Mouse (Mus musculus) lung, postnatal 4 days (tissue): ENCODE results near the gene E130308A19Rik.

ENCODE experiments used
- DNase-seq, 2 experiments: peaks; one replicate each; pipeline ENCODE4 v3.0.0; 2021

Gene E130308A19Rik

DNA sequence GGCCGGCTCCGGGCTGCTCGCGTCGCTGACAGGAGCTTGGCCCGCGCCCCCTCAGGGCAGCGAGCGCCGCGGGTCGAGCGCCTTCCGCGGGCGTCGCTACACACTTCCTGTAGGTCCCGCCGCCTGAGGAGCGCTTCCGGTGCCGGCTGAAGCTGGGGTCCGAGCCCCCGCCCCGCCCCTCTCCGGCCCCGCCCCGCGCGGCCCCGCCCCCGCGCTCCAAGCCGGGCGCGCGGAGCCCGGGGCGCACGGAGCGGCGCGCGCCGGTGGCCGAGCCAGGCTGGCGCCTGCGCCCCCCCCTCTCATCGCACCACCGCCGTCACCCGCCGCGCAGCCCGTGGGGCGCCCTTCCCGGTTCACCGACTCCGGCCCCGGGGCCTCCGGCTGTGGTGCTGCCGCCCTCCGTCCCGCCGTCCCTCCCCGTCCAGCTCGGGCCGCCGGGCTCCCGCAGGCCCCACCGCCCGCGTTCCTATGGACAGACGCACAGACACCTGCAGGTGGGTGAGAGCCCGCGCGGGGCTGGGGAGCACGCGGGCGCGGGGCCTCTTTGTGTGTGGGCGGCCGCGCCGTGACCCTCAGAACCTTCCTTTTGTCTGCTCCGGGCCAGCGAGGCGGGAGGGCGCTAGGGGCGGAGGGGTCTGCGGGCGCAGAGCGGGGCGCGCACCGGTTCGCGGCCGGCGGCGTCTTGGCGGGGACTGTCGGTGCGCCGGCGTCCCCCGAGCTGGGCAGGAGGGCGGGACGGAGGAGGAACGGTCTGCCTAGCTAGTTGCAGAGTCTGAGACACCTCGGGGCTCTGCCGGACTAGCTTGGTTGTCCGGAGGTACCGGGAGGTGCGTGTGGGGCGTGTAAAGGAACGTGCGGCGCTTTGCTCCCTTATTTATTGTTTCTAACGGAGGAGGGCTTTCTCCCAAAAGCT, at the start of gene E130308A19Rik:
Gene E130308A19Rik, plus strand, starts transcription at position 214 of the 913 bp plus-strand sequence.
- peak; percentile 81 to 91 for DNase-seq

DNA sequence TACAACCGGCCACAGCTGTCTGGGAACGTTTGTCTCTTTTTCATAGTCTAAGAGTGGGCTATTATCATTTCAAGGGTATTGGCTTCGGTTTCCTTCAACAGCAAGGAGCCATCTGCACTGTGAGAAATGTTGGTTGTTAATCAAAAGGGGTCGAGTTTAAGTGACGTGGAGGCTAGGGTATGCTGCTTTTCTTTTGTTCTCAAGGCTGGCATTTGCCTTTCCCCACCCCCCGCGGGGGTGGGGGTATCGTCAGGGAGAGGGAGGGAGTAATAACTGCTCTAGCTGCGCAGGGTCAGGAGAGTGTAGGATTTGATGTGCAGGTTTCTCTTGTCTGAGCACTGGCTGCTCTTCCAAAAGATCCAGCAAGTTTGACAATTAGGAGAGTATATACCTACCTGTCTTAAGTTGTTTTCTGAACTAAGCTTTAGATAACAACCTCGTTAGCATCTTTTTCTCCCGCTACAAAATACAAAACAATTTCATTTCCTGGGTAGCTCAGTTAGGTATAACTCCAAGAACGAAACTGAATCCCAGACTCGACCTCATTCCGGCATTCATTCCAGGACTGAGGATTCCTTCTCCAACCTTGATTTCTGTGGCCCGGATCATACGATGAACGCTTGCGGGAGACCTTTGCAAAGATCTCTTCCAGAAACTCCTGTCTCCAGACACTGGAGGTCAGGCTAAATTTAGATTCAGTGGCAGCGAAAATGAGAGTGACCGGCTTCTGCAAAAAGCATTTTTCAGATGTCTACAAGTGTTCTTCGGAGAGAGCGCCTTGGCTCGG, 45.3 kb upstream of the E130308A19Rik start:
- peak; percentile 41 to 51 for DNase-seq

DNA sequence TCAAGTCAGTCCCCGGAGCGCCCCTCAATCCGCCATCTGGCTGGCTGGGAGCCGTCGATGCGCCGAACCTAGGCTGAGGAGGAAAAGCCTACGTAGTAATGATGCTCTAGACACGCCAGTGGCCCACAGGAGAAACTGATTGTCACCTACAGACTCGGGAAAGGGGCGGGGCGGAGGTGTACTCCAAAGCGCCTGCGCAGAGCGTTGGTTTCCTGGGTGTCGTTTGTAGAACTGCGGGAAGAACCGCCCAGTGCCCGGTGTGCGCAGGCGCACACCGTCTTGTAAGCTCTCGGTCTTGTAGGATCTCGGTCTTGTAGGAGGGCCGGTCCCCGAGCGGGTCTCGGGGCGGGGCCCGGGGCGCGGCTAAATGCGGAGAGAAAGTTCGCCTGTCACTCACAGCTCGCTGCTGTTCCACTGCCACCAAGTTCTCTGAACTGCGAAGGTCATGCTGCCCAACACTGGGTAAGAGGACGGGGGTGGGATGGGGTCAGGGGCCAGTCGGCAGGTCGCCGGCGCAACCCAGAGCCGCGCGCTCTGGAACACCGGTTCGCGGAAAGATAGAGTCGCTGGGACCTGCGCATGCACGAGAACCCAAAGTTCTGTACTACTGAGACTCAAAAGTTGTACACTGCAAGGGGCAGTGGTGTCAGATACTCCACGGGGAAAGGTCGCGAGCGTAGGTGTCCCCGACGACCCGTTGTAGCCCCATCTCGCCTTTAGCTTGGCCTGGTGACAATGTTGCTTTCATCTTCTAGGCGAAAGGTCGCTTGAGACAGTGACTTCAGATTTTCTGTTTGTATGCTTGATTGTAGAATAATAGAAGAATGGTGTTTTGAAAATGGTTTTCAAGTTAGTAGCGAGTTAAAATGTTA, 44.5 kb upstream of the E130308A19Rik start, which contains the start of gene Hsdl2:
Gene Hsdl2, plus strand, starts transcription at position 250 of the 872 bp plus-strand sequence.
- DNase-seq = peak; percentile 98 to 99

DNA sequence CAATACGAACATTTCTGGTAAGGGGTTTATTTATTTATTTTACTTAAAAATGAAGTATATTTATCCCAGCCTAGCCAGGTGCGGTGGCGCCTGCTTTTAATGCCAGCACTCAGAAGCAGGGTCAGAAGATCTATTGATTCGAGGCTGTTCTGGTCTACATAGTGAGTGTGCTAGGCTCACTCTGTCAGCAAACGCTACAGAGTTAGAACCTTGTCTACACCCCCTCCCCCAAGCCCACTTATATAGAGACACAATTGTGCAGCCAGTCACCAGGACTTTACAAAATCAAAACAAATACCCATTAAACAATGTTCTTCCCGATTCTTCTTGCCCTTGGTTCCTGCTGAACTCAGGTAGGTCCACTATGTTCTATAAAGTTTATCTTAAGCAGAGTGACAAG, 43.8 kb upstream of the E130308A19Rik start:
- DNase-seq = no peak

DNA sequence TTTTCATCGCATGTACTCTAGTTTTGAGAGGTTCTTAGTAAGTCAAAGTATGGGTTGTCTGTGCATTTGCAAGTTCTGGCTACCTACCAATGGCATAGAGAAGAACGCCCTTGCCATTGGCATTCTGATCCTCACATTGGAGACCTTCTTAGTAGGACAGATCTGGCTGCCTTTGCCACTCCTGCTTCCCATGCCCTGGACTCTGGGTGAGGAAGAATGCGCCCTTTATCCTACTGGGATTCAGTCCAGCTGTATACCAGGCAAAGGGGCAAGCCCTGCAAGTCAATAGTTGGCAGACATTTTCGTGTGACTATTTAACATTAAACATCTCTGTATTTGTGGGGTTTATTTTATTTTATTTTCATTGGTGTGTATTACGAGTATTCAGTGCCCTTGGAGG, 40.9 kb upstream of the E130308A19Rik start:
- DNase-seq = peak in 1 of 2 experiments; percentile 17

DNA sequence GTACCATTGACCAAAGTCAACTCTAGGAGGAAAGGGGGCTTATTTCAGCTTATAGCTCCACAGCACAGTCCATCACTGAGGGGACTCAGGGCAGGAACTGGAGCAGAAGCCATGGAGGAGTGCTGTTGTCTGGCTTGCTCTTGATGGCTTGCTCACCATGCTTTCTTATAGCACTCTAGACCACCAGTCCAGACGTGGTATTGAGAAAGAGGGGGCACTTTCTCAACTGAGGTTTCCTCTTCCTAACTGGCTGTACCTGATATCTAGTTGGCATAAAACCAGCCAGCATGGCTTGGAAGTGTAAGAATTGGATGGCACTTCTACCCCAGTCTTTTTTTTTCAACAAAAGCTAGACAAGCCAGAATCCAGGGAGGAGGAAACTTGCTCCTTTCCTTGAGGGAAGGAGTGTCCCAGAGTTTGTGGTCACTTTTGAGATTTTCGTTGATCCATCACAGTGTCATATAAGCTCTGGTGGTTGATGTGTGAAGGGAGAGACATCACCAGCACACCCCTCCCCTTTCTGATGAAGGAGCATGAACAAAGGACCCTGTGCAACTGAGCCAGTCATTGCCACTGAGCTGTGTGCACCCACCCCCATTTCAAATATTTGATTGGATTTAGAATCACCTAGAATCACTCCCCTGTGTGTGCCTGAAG, 38.7 kb upstream of the E130308A19Rik start:
- DNase-seq = no peak

DNA sequence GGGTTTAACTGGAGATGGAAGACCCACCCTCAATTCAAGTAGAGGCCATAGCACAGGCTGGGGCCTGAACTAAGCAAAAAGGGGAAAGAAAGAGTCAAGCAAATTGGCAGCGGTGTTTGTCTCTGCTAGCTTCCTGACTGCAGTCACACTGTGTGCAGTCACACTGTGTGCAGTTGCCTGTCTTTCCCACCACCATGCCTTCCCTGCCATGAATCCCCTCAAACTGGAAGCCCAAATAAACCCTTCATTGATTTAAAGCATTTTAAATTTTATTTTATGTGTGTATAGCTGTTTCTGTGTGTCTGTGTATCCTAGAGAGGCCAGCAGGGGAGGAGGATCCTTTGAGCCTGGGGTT, 38.2 kb upstream of the E130308A19Rik start:
- no peak for DNase-seq

DNA sequence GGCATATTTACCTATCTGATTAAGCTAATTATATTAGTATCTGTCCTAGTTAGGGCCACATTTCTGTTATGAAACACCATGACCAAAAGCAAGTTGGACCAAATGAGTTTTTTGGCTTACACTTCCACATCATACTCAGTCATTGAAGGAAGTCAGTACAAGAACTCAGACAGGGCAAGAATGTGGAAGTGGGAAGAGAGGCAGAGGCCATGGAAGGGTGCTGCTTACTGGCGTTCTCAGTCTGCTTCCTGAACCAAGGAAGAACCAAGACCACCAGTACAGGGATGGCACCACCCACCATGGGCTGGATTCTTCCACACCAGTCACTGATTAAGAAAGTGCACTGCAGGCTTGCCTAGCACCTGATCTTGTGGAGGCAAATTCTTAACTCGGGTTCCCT, 31.4 kb upstream of the E130308A19Rik start:
- no peak for DNase-seq

DNA sequence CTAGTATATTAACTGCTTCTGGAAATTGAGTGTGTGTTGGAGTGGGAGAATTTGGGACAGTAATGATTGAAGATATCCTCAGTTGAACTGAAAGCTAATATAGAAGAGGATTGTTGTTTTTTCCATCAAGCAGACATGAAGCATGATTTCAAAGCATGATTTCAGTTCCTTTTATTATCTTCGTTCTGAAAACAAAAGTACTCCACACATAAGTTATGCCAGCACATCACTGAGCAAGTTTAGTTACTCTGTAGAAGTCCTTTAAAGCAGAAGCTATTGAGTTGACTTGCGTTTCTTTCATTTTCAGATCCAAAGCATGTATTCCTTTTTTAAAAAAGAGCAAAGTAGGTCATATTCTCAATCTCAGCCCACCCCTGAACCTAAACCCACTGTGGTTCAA, 29.5 kb upstream of the E130308A19Rik start:
- no peak for DNase-seq

DNA sequence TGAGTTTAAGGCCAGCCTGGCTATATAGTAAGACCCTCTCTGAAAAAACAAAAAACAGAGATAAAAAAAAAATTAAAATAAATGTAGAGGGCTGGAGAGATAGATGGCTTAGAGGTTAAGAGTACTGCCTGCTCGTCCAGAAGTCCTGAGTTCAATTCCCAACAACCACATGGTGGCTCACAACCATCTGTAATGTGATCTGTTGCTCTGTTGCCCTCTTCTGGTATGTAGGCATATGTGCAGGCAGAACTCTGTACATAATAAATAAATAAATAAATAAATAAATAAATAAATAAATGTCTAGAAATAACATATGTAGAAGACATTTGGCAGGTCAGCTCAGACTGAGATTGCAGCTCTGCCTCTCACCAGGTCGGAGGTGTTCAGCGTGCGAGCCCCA, 23.3 kb upstream of the E130308A19Rik start:
- DNase-seq = no peak

DNA sequence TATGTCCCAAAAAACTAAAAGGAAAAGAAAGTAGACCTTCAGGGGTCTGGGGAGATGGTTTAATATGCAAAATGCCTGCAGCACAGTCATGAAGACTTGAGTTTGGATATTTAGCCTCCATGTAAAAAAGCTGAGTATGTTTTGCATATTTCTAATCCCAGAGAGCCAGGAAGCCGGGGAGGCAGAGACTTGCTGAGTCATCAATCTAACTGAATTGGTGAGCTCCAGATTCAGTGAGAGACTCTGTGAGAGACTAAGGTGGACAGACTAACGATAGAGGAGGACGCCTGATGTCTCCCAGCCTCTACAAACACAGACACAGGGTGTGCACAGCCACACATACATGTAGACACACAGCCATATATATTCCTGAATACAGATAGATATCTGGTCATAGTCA, 21.1 kb upstream of the E130308A19Rik start:
- no peak for DNase-seq

DNA sequence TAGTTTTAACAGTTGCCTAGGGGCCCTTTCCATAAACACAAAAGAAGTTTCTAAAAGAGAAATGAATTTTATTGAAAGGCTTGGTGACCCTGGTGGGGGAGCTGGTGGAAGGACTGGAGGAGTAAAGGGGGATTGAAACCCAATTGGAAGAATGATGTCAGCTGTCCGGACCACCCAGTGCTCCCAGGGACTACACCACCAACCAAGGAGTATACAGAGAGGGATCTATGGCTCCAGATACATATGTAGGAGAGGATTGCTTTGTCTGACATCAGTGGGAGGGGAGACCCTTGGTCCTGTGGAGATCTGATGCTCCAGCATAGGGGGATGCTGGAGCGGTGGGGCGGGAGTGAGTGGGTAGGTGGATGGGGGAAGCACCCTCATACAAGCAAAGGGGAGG, 20.5 kb upstream of the E130308A19Rik start:
- DNase-seq = no peak

DNA sequence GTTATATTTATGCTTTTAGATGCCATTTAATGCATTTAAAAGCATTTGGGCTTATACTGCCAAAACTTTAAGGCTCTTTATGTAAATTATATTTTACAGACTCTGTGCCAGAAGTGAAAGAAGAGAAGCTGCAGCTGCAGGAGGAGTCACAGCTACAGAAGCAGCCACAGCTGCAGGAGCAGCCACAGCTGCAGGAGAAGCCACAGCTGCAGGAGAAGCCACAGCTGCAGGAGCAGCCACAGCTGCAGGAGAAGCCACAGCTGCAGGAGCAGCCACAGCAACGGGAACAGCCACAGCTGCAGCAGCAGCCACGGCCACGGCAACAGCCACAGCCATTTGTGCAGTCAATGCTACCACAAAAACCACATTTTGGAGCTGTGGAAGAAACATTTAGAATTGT, 15.6 kb upstream of the E130308A19Rik start:
- no peak for DNase-seq

DNA sequence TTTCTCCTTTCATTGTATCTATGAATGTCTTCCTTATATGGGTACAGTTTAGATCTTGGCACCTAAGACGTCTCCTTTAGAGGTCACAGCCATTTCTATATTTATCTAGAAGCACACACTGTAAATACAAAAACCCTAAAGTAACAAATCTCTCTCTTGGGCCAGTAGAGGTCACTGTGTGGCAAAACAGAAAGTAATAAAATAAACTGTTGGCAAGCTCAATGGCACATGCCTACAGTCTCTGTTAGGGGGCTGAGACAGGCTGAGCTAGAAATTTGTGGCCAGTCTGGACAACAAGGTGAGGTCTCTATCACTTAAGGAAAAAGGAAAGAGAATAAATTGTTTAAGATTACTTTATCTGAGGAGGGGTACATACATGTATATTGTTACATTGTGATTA, 11.0 kb upstream of the E130308A19Rik start:
- DNase-seq = peak in 1 of 2 experiments; percentile 36

DNA sequence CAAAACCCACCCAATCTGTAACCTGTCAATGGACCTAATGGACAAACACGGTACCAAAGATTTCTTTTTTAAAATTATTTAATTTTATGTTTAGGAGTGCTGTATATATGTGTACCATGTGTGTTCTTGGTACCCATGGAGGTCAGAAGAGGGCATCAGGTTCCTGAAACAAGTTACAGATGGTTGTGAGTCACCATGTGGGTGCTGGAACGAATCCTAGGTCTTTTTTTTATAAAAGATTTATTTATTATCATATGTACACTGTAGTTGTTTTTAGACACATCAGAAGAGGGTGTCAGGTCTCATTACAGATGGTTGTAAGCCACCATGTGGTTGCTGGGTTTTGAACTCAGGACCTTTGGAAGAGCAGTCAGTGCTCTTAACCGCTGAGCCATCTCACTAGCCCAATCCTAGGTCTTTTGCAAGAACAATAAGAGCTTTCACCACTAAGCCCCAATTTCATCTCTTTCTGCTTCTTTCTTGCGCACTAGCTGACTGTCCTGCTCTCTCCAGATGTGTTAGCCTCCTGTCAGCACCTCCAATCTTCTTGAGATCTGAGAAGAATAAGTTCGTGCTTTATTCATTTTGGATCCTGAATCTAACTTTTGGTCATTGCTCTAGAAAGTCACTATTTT, 6.3 kb upstream of the E130308A19Rik start:
- DNase-seq = no peak

DNA sequence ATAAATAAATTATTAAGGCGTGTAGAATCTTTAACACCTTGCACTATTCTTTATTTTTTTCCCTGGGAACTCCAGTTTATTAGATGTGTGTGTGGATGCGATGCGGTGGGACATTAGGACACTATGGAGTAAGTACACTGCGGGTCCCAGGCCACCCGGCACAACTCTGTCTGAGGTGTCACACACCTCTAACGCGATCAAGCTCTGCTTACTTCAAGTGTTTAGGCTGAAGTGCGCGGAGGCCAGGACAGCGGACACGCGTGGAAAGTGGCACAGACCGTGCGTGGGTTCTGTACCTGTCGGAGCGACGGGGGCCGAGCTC, 374 bp upstream of the E130308A19Rik start:
- no peak for DNase-seq

DNA sequence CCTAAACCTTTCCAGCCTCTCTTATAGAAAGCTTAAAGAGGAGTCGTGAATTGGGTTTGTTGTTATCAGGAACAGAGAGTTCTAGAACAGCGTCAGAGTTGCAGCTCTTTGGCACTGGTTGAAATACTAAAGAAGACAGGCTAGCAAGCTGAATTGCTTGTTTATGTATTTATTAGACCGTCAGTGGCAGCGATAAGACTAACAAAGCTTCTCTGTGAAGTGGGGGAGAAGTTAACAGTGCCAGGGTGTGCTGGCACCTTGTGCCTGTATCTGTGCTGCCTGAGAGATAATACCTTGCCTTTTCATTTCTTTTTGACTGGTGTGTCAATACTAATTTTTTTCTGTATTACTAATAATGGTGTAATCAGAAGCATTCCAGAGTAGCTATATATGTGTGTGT, 2.2 kb downstream of the E130308A19Rik start:
- no peak for DNase-seq

DNA sequence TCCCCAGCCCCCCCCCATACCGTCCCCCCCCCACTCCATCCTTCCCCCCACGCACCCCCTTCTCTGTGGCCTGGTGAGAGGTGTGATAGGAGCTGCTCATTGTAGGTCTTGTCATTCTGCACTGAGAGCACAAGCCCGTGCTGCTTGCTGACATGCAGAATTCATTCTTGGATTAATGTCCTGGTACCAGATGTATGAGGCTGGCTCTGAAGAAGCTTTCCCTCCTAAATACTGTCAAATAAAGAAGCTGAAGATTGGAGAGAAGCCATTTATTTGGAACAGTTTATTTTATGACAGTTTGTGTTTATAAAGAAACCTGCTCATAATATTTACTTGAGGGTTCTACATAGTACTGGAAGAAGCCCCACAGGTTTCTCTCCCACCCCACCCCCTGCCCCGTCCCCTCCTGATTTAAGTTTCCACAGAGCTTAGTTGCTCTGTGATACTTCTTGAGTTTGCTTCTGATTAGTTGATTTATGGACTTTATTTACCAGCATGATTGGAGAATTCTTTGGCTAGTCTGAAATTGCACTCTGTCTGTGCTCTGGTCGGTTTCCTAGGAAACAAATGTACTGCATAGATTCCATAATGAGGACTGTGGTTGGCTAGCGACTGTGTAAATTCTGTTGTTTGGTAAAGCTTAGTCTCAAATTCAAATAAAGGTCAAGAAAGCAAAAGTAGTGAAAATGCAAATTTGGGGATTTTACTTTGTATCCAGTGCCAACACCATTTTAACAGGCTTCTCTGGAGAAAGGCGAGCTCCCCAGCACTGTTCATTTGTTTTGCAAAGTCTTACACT, 3.3 kb downstream of the E130308A19Rik start:
- no peak for DNase-seq

DNA sequence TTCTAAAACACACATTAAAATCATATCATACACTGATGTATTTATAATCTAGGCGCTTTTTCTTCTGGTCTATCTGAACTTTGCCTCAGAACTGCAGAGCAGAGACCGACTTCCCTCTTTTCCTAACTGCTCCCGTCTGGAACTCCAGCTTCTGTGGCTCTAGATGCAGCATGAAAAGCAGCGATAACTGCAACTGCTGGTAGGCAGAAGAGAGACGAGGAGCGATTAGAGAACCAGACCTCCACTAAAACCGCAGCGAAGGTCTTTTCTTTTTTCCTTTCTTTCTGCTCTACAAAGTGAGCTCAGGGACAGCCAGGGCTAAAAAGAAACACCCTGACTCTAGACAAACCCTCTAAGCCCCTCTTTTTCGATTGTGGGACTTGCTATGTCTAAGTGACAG, 4.1 kb downstream of the E130308A19Rik start:
- DNase-seq = no peak

DNA sequence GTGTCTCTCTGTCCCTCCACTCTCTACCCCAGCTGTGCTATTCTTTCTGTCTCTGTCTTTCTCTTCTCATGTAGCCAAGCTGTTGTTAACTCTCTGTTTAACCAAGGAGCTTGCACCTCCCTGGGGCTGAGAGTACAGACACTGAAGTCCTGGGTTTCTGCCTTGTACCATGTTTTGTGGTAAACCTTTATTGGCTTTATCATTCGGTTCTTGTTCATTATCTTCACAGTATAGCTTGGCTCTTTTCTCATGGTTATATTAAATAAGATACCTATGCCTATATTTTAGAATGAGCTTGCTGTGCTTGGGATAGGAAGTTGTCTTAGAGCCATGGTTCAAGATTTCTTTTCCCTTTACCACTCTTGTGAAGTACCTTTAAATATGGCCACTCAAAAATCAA, 8.5 kb downstream of the E130308A19Rik start:
- DNase-seq = no peak

DNA sequence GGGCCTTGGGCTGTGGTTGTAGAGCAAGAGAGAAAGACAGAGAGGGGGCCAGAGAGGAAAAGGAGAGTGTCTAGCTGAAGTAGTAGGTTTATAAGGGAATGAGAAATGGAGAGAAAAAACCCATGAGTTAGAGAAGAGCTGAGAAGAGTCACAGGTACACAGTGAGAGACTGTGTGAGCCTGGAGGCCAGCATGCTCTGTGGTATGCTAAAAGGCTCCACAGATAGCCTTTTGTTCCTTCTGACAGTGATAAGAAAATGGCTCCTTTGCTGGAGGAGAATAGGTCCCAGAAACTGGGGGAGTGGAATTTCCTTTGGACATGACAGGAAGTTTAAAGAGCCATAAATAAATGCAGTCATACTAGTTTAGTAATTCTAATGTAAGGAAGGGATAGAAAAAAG, 13.2 kb downstream of the E130308A19Rik start:
- no peak for DNase-seq
